Mouse (Mus musculus) liver, embryonic 15.5 days (tissue): Measurements from ENCODE around the gene Flywch2. TPM values are rescaled to one million over a fixed set of nuclear protein-coding genes. Genes with fewer than 3 reads are reported as not detected.

Experiments
- ATAC-seq: fragments of 200-750 bp; cut with Nextera tagmentation; 2 replicates; pipeline ENCODE4 v1.8.0; 2017; ENCODE audit warnings: moderate number of reproducible peaks, mild to moderate bottlenecking, moderate library complexity; ENCODE audit not compliant: insufficient read depth
- H3K27ac ChIP-seq: fragments of 300-500 bp; sonication (generic); replicated peaks from 2 replicates; pipeline ENCODE4 v1.5.1; 2015; ENCODE audit warnings: mild to moderate bottlenecking, inconsistent platforms
- H3K27me3 ChIP-seq: fragments of 300-500 bp; sonication (generic); 2 replicates; pipeline ENCODE4 v1.6.1; 2015; ENCODE audit warnings: mild to moderate bottlenecking, inconsistent platforms
- H3K36me3 ChIP-seq: fragments of 300-500 bp; sonication (generic); replicated peaks from 2 replicates; pipeline ENCODE4 v1.6.1; 2015; ENCODE audit warnings: moderate library complexity, mild to moderate bottlenecking, inconsistent platforms
- H3K4me1 ChIP-seq: fragments of 300-500 bp; sonication (generic); replicated peaks from 2 replicates; pipeline ENCODE4 v1.6.1; 2015; ENCODE audit warnings: inconsistent platforms
- H3K4me2 ChIP-seq: fragments of 300-500 bp; sonication (generic); 2 replicates; pipeline ENCODE4 v1.6.1; 2015; ENCODE audit warnings: moderate library complexity, mild to moderate bottlenecking, inconsistent platforms
- H3K4me3 ChIP-seq: fragments of 300-500 bp; sonication (generic); replicated peaks from 2 replicates; pipeline ENCODE4 v1.5.1; 2015; ENCODE audit warnings: mild to moderate bottlenecking, inconsistent platforms
- H3K9ac ChIP-seq: fragments of 300-500 bp; sonication (generic); 2 replicates; pipeline ENCODE4 v1.6.1; 2015; ENCODE audit warnings: moderate library complexity, mild to moderate bottlenecking, inconsistent platforms
- H3K9me3 ChIP-seq: fragments of 300-500 bp; sonication (generic); replicated peaks from 2 replicates; pipeline ENCODE4 v1.6.1; 2016; ENCODE audit warnings: inconsistent platforms
- WGBS: fragments of 180-500 bp; shearing (Covaris S2); methylation state at CpG from one replicate; pipeline ENCODE4 v1.1.7; 2015; ENCODE audit warnings: mixed read lengths; ENCODE audit not compliant: insufficient replicate concordance; 5-methylcytosine and 5-hydroxymethylcytosine counted together
- polyA plus RNA-seq: library from polyadenylated mRNA; unstranded; fragments of >200 nt; fragmentation: Nextera tagmentation; extraction: Ambion mirVana; gene quantifications from 2 replicates; pipeline ENCODE4 v1.2.1, GENCODE M21; 2015

Flywch2 gene
- polyA plus RNA-seq, 1 experiment from 2014 or later: 0.94 TPM

DNA sequence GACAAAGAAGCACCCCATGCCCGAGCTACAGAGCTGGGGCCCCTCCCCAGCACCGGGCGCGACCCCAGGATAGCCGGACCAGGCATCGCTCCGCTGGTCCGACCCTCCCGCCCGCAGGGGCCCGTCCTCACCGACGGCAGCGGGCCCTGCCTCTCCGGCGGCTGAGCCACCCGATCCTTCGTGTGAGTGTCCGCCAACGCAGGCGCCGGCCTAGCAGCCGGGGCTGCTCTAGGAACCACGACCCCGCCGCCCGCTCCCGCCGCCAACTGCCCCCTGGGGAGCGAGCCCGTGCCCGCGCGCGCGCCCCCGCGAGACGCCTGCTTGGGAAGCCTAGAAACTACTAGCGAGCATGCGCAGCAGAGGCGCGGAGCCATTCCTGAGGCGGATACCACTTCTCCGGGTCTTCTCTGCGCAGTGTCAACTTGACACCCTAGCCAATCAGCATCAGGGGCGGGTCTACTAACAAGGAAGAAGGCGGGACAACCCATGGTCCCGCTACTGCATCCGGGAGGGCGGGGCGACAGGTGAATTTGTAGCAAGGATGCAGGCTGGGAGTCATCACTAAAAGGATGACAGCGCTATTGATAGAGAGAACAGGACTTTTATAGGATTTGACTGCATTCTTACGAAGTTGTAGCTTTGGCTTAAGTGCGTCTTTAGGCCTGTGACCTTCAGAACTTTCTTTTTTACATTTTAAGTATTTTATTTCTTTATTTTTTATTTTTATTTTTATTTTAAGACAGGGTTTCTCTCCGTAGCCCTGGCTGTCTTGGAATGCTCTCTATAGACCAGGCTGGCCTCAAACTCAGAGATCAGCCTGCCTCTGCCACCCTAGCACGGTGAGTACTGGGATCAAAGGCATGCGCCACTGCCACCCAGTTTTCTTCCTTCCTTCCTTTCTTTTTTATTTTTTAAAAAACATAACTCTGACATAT is 14.3 kb downstream of the Flywch2 start, which contains the start of gene Flywch1:
Gene Flywch1 (minus strand): TSS at position 319 of the 935 bp plus-strand sequence.
- H3K4me2 ChIP-seq: peak within 1 kb of the TSS; percentile 90
- peak within 1 kb of the TSS; percentile 87 for H3K4me3 ChIP-seq
- peaks cover 21% of the 10 kb centered on the region for H3K4me1 ChIP-seq
- H3K9me3 ChIP-seq: no peaks in the 10 kb centered on the region
- no peaks in the 10 kb centered on the region for H3K27me3 ChIP-seq
- ATAC-seq: peak; percentile 97
- H3K36me3 ChIP-seq: no peaks in the 10 kb centered on the region
- peak within 1 kb of the TSS; percentile 91 for H3K9ac ChIP-seq
- H3K27ac ChIP-seq: peak within 1 kb of the TSS; percentile 76
- WGBS: 3% methylated on average over 58 of the region's 58 CpGs

DNA sequence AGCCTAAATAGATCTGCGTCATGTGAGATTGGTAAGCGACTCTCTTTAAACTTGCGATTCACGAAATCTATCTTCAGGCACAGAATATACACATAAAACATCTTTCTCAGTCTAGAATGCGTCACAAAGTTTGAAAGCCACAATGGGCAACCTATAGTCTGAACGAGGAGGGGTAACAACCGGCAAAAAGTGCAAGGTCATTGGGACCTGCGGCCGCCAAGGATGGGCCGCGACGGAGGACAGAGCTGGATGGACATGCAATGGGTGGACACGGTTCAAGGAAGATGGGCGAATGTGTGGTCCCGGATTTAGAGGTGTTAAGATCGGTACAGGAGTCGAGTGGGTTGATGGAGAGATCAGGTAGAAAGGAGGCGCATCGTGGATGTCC is 15.0 kb downstream of the Flywch2 start:
- 3% methylated on average over 19 of the region's 19 CpGs for WGBS
- peaks cover 21% of the 10 kb centered on the region for H3K4me1 ChIP-seq
- peak overlapping the region; percentile 87 for H3K4me3 ChIP-seq
- no peaks in the 10 kb centered on the region for H3K9me3 ChIP-seq
- ATAC-seq: peak; percentile 16
- peak overlapping the region; percentile 91 for H3K9ac ChIP-seq
- peak overlapping the region; percentile 76 for H3K27ac ChIP-seq
- peak overlapping the region; percentile 90 for H3K4me2 ChIP-seq
- H3K36me3 ChIP-seq: no peaks in the 10 kb centered on the region
- no peaks in the 10 kb centered on the region for H3K27me3 ChIP-seq

DNA sequence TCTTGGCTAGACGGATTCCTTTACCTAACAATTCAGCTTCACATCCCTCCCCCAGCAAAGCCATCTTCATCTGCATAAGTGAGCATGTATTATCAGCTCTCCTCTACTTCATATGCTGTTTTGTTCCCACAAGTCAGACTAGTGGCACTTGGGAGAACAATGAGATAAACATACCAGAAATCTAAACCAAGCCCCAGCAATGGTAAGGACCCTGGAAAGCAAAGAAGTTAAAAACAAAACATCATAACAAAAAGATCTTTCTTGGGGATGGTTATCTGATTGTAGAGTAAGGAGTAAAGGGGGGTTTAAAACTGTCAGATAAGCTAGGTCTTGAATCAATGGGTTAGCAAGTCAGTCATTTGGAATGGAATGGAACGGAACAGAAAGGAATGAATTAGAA is 15.4 kb downstream of the Flywch2 start:
- Histone ChIP-seq H3K36me3 (no peaks in the 10 kb centered on the region), H3K9me3 (no peaks in the 10 kb centered on the region), H3K27me3 (no peaks in the 10 kb centered on the region), H3K4me2 (peak overlapping the region; percentile 90), H3K4me1 (peaks cover 21% of the 10 kb centered on the region), H3K4me3 (peak overlapping the region; percentile 87), H3K9ac (peak overlapping the region; percentile 91), H3K27ac (no peak overlapping the region)
- WGBS: 27% methylated on average over 2 of the region's 2 CpGs
- no peak for ATAC-seq

DNA sequence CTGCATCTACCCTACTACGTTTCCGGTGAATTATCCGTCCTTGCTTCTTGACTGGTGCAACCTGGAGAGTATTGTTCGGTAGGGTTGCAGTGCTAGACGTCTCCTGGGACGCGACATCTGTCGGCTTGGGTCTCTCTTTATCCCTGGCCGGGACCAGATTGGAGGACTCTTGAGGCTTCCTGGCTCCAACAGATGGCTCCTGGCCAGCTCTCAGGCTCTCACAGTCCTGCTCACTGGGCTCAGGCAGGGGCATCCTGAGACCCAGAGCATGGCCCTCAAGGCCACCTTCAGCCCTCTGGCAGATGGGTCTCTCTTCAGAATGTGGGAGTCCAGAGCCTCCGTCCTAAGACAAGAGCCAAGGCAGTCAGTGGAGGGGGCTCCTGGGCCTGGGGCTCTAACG is 22.9 kb downstream of the Flywch2 start:
- no peaks in the 10 kb centered on the region for H3K9me3 ChIP-seq
- 81% methylated on average over 11 of the region's 11 CpGs for WGBS

DNA sequence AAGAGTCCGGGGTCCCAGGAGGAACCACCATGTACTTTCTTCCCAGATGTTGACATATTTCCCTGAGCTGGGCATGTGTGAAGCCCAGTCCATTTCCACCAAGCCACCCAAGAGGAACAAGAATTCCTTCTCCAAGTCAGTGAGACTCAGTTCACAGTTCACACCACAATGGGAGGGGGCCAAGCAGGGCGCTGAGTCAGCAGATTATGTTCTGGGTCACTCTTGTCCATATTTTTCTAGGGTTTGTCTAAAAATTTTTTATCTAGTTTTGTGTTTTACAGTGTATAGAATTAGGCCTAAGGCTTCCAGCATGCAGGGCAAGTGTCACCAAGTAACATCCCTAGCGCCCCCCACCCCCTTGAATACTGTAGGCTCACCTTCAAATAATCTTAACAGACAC is 24.7 kb downstream of the Flywch2 start:
- no peak overlapping the region for H3K27ac ChIP-seq
- H3K4me3 ChIP-seq: no peak overlapping the region
- H3K4me2 ChIP-seq: no peak overlapping the region
- no peaks in the 10 kb centered on the region for H3K4me1 ChIP-seq
- H3K36me3 ChIP-seq: no peaks in the 10 kb centered on the region
- H3K9ac ChIP-seq: no peak overlapping the region
- no peaks in the 10 kb centered on the region for H3K9me3 ChIP-seq
- no peaks in the 10 kb centered on the region for H3K27me3 ChIP-seq
- 68% methylated on average over 3 of the region's 3 CpGs for WGBS
- no peak for ATAC-seq

More for the DNA sequence above, 22.9 kb downstream of the Flywch2 start:
- no peak for ATAC-seq
- Histone ChIP-seq H3K27me3 (no peaks in the 10 kb centered on the region), H3K27ac (no peak overlapping the region), H3K9ac (no peak overlapping the region), H3K4me2 (no peak overlapping the region), H3K36me3 (no peaks in the 10 kb centered on the region), H3K4me1 (no peaks in the 10 kb centered on the region), H3K4me3 (no peak overlapping the region)

DNA sequence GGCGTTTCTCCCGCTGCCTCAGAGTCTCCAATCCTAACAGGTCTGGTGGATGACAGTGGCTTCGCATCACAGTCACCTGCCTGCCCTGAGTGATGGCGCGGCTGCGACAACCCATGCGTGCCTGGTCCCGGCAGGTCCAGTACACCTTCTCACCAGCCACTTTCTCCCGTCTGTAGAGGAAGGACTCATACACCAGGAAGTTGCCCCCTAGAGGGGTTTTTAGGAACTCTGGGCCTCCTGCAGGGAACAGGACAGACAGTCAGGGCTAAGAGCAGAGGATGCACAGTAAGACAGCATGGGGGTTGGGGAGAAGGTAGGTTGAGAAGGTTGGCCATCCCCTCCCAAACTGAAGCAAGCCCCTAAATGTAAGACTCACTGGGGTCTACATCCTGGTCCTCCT is 25.6 kb downstream of the Flywch2 start:
- H3K4me2 ChIP-seq: no peak overlapping the region
- WGBS: 82% methylated on average over 9 of the region's 9 CpGs
- H3K4me3 ChIP-seq: no peak overlapping the region
- no peak overlapping the region for H3K9ac ChIP-seq
- ATAC-seq: no peak
- no peaks in the 10 kb centered on the region for H3K27me3 ChIP-seq
- H3K4me1 ChIP-seq: no peaks in the 10 kb centered on the region
- H3K36me3 ChIP-seq: no peaks in the 10 kb centered on the region
- no peak overlapping the region for H3K27ac ChIP-seq
- no peaks in the 10 kb centered on the region for H3K9me3 ChIP-seq

DNA sequence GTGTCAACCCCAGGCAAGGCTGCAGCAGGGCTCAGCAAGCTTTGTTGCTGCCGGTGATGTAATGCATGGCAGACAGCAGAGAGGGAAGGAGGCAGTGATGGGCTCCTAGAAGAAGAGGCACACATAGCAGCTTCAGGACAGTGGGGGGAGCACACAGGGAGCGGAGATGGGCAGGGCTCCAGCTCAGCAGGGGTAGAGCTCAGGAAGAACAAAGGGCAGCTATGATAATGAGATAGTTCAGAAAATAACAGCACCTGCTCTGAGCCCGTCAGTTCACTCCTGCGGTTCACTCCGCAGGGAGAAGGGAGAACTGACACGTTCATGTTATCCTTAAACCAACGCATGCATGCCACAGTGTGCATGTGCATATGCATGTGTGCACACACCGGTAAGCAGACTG is 27.1 kb downstream of the Flywch2 start:
- Histone ChIP-seq H3K4me2 (no peak overlapping the region), H3K4me1 (no peaks in the 10 kb centered on the region), H3K9ac (no peak overlapping the region), H3K4me3 (no peak overlapping the region), H3K27me3 (no peaks in the 10 kb centered on the region), H3K27ac (no peak overlapping the region), H3K9me3 (no peaks in the 10 kb centered on the region), H3K36me3 (no peaks in the 10 kb centered on the region)
- ATAC-seq: no peak
- WGBS: 81% methylated on average over 8 of the region's 8 CpGs

DNA sequence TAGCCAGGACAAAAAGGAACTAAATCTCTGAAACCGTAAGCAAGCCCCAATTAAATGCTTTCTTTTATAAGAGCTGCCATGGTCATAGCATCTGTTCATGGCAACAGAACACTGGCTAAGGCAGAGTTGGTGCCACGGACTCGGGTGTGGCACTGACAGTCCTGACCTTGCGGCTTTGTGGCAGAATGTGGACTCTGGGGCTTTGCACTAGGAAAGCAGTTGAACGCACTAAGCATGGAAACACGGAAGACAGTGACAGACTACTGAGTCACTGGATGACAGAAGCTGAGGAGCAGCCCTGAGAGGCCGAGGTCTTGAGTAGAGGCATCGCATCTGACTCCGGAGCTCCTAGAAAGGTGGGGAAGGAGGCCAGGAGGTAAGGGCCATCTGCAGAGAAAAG is 28.3 kb downstream of the Flywch2 start:
- Histone ChIP-seq H3K27me3 (no peaks in the 10 kb centered on the region), H3K4me1 (no peaks in the 10 kb centered on the region), H3K36me3 (no peaks in the 10 kb centered on the region), H3K9ac (no peak overlapping the region), H3K4me2 (no peak overlapping the region), H3K9me3 (no peaks in the 10 kb centered on the region), H3K27ac (no peak overlapping the region), H3K4me3 (no peak overlapping the region)
- no peak for ATAC-seq
- WGBS: 79% methylated on average over 9 of the region's 9 CpGs

DNA sequence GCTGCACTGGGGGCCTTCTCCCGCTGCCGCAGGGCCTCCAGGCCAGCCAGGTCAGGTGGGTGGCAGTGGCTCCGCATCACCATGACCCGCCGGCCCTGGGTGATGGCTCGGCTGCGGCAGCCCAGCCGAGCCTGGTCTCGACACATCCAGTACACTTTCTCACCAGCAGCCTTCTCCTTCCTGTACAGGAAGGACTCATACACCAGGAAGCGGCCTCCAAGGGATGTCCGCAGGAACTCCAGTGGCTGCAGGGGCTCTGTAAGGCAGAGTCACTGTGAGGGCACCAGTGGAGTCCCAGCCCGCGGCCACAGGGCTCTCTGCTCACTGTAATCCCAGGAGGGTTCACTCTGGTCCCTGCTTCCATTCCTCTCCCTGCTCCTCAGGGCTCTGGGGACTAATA is 30.2 kb downstream of the Flywch2 start:
- Histone ChIP-seq H3K4me3 (no peak overlapping the region), H3K9ac (no peak overlapping the region), H3K27me3 (no peaks in the 10 kb centered on the region), H3K9me3 (no peaks in the 10 kb centered on the region), H3K36me3 (no peaks in the 10 kb centered on the region), H3K4me2 (no peak overlapping the region), H3K27ac (no peak overlapping the region), H3K4me1 (no peaks in the 10 kb centered on the region)
- no peak for ATAC-seq
- 48% methylated on average over 13 of the region's 13 CpGs for WGBS

DNA sequence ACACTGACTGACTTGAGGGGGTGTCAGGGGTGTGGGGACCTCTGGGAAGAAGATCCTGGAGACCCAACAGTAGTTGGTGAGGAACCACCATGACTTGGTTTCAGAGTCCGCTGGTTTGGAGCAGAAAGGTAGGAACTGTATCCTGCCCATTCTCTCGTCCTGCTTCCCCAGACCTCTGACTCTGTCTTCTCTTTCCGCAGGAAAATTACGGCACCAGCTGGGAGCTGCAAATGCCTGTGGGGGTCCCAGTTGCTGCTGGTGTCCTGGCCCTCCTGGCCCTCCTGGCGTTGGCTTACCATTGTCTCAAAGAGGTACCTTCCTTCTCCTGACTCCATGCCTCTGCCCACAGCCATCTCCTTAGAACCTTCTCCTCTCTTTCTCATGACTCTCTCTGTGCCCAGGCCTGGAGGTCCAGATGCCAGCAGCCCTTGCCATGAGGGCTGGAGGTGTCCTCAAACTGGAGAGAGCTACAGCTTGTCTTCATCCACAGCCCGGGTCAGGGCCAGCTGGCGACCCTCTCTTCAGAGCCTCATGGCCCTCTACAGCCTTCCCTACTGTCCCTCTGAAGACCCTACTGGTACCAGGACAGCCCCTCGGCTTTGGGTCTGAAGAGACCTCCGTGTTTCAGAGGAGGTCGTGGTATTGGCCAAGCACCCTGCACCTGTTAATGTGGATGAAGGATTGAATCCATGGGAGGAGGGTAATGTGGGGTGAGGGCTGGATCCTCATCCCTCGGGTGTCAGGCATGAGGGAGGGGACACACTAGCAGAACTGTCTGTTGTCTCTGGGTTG is 36.3 kb downstream of the Flywch2 start:
- no peaks in the 10 kb centered on the region for H3K9me3 ChIP-seq
- ATAC-seq: no peak
- H3K36me3 ChIP-seq: no peaks in the 10 kb centered on the region
- H3K9ac ChIP-seq: no peak overlapping the region
- H3K4me2 ChIP-seq: peak overlapping the region; percentile 61
- 62% methylated on average over 11 of the region's 11 CpGs for WGBS
- H3K27ac ChIP-seq: no peak overlapping the region
- peak overlapping the region; percentile 46 for H3K4me3 ChIP-seq
- H3K27me3 ChIP-seq: peaks cover 44% of the 10 kb centered on the region
- peaks cover 22% of the 10 kb centered on the region for H3K4me1 ChIP-seq
